Mouse (Mus musculus) hematopoietic multipotent progenitor cell, adult 10-12 weeks (in vitro differentiated cells): ENCODE results near the gene Pfkfb1. TPM values are rescaled to one million over a fixed set of nuclear protein-coding genes. Genes with fewer than 3 reads are reported as not detected.

ENCODE experiments used
- polyA plus RNA-seq: library from polyadenylated mRNA; stranded (reverse); fragments of >175 nt; gene quantifications from 2 replicates; pipeline ENCODE4 v1.2.3, GENCODE M21; 2012; ENCODE audit warnings: low replicate concordance

The Pfkfb1 gene
- 0.17 and 0.35 TPM in 2 replicates for polyA plus RNA-seq

DNA sequence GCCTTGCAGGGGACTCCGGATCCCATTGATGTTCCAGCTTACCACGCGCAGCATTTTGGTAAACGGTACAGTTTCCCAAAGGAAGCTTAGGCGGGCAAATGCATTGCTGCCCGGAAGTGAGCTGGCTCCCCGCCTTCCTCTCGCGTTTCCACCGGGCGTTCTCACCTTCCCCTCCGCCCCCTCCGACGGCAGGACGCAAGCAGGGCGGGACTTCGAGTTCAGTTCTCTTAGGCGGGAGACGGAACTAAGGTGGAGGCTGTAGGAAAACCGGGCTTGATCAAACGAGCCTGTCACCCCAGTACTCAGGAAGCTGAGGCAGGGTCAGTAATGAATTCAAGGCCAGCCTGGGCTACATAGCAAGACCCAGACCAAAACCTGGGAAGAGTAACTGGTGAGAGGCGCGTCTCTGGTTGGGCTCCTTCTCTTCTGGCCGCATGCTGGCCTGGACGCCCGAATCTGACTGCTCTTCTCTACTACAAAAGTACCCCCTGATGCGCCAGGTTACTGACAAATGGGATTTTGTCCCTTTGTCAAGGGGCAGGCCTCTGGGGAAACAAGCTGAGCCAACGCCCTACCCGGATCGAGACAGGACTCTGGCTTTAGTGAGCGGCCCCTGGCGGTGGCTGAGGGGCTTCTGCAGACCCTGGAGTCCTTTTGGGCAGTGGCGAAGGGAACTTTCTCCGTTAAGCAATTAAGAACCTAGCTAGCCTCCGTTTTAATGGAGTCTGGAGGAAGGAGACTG is at the start of gene Pfkfb1:
Pfkfb1 (plus strand) TSS at position 207 of the 742 bp plus-strand sequence.

DNA sequence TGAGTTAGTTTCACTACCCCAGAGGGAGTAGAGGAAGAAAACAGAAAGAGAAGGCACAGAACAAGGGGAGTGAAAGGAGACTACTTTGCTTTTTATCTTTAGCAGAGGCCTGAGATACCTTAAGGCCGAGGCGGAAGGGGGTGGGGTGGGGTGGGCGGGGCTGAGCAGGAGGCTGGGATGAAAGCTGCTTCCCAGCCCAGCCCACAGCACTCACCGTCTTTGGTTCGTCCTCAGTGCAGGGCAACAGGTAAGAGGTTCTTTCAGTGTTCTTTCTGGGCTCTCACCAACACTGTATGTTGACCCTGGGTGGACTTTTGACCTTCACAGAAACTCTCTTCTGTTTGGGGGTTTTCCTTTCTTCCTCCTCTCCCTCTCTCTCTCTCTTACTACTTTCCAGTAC is 40.8 kb upstream of the Pfkfb1 start, which contains the start of gene Alas2:
Alas2 (plus strand) TSS at position 137 of the 400 bp plus-strand sequence.

DNA sequence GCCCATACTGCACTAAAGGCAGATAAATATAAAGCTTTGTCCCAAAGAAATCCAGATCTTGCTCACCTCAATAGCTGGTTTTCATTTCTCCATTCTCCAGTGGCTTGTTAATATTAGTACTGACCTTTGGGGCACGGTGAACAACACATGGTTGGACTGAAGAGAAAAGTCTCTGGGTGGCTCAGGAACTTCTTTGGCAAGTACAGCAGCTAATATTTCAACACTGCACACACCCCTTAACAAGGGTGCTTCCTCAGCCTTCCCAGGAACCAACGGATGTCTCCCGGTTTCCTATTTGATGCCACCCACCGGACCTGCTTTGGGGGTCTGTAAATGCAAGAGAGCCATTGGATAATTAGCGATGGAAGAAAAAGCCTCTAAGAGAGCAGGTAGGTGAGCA is 1.7 kb downstream of the Pfkfb1 start, which contains the start of gene Apex2:
Apex2 (minus strand) TSS at position 173 of the 400 bp plus-strand sequence.

DNA sequence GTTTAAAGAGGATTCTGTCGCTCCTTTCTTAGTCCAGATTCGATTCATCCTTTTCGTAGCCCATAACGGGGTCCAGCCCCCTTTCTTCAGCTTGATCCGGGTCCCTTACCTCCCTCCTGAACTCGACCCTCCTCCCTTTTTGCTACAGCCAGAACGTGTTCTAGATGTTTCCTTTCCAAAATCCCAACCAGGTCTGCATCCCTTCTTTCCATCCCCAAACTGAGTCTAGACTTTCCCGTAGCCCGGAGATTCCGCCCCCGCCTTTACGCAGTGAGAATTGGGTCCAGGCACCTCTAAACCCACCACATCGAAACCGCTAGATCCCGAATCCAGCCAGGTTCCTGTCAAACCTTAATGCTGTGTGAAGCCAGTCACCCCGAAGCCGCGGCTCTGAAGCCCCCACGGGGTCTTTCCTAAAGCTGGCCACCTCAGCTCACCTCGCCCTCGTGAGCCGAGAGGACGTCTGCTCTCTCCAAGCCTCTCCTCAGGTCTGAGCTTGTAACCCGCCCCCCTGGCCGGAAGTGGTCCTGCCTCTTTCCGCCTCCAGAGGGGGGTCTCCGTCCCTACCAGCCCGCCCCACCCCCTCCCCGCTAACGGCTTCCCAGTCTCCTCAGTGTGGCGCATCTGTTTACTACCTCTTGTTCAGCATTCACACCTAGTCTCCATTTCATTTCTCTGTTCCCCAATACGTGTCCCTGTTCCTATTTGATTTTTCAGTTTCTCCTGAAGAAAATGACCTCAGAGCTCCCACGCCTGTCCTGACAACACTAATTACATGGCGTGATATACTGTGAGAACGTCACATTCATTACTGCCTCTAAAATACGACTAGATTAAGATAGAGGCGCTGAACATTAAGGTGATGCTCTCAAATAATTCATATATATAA is 69.1 kb downstream of the Pfkfb1 start, which contains the start of gene Tro:
Tro (minus strand) TSS at position 676 of the 889 bp plus-strand sequence.

Other genes with a start within 250 kb of the Pfkfb1 start
- gene Tmem29, start 129.1 kb upstream of the Pfkfb1 start, polyA plus RNA-seq: 0.39 and 1.4 TPM in 2 replicates
- gene Alas2, start 40.9 kb upstream of the Pfkfb1 start, polyA plus RNA-seq: 22.3 and 142 TPM in 2 replicates
- 1.1 and 1.6 TPM in 2 replicates for gene Apex2, start 1.6 kb downstream of the Pfkfb1 start, polyA plus RNA-seq
- not detected in 2 replicates for gene Tro, start 69.4 kb downstream of the Pfkfb1 start, polyA plus RNA-seq
- 1.6 and 5.8 TPM in 2 replicates for gene Maged2, start 226.1 kb downstream of the Pfkfb1 start, polyA plus RNA-seq